Mouse (Mus musculus) urinary bladder, adult 18-20 months (tissue): ENCODE data around the gene Agbl1.
"Not testable (repeated sequence)": the region's sequence is repeated elsewhere in the genome, so short reads cannot be mapped to it uniquely, and the experiment has no call there.

Source experiments
- DNase-seq, 2 experiments: peaks; one replicate each; pipeline ENCODE4 v3.0.0; 2022; ENCODE audit warnings: low spot score in 2 of 2, mixed read lengths in 2 of 2

The Agbl1 gene

GRCm38 (mm10) chr7:76594566-76595079, 364.9 kb downstream of the Agbl1 start:
- DNase-seq = no peak

- DNase-seq = no peak
Measured at GRCm38 (mm10) chr7:76597812-76598211, 368.1 kb downstream of the Agbl1 start.

GRCm38 (mm10) chr7:76600050-76600690, 370.5 kb downstream of the Agbl1 start:
- DNase-seq = no peak

- no peak for DNase-seq
Measured at GRCm38 (mm10) chr7:76629528-76629927, 399.8 kb downstream of the Agbl1 start.

- DNase-seq = no peak
Measured at GRCm38 (mm10) chr7:76650984-76651383, 421.3 kb downstream of the Agbl1 start.

- peak in 1 of 2 experiments; percentile 2 for DNase-seq
Measured at GRCm38 (mm10) chr7:76661072-76661471, 431.4 kb downstream of the Agbl1 start.

GRCm38 (mm10) chr7:76674856-76675255, 445.2 kb downstream of the Agbl1 start:
- DNase-seq = no peak

- DNase-seq = no peak
Measured at GRCm38 (mm10) chr7:76701224-76701623, 471.5 kb downstream of the Agbl1 start.

GRCm38 (mm10) chr7:76732220-76732619, 502.5 kb downstream of the Agbl1 start:
- DNase-seq = not testable (repeated sequence)

- no peak for DNase-seq
Measured at GRCm38 (mm10) chr7:76777237-76777855, 547.7 kb downstream of the Agbl1 start.

- no peak for DNase-seq
Measured at GRCm38 (mm10) chr7:76780446-76780845, 550.8 kb downstream of the Agbl1 start.

GRCm38 (mm10) chr7:76788561-76789306, 559.0 kb downstream of the Agbl1 start:
- no peak for DNase-seq

GRCm38 (mm10) chr7:76790041-76790440, 560.4 kb downstream of the Agbl1 start:
- no peak for DNase-seq

- no peak for DNase-seq
Measured at GRCm38 (mm10) chr7:76791247-76791646, 561.6 kb downstream of the Agbl1 start.

- no peak for DNase-seq
Measured at GRCm38 (mm10) chr7:76810003-76810402, 580.3 kb downstream of the Agbl1 start.

- no peak for DNase-seq
Measured at GRCm38 (mm10) chr7:76820571-76820970, 590.9 kb downstream of the Agbl1 start.

- DNase-seq = no peak
Measured at GRCm38 (mm10) chr7:76842146-76842545, 612.5 kb downstream of the Agbl1 start.

GRCm38 (mm10) chr7:76889416-76890209, 659.9 kb downstream of the Agbl1 start:
- DNase-seq = no peak

GRCm38 (mm10) chr7:76904096-76904495, 674.4 kb downstream of the Agbl1 start:
- DNase-seq = no peak

GRCm38 (mm10) chr7:76911672-76912071, 682.0 kb downstream of the Agbl1 start:
- no peak for DNase-seq

GRCm38 (mm10) chr7:76918871-76919270, 689.2 kb downstream of the Agbl1 start:
- no peak for DNase-seq

- no peak for DNase-seq
Measured at GRCm38 (mm10) chr7:76921671-76922070, 692.0 kb downstream of the Agbl1 start.
